Mouse (Mus musculus) megakaryocyte, adult 5-6 weeks (primary cell): ENCODE data around the gene Bcar3. TPM values are rescaled to one million over a fixed set of nuclear protein-coding genes. Genes with fewer than 3 reads are reported as not detected.
A peak's percentile ranks its signal among the peaks of the same experiment; 100 is the strongest.

Experiments
- ATAC-seq: 2 replicates; pipeline ENCODE4 v1.8.0; 2016; ENCODE audit warnings: mild to moderate bottlenecking, inconsistent platforms; ENCODE audit not compliant: poor library complexity, severe bottlenecking
- total RNA-seq, 2 experiments: library from RNA; stranded (forward) in 1 of 2; stranded (reverse) in 1 of 2; fragments of 153-499, 151-499 nt in 1 of 2; fragments of 221-1000, 200-1000 nt in 1 of 2; gene quantifications; 2 replicates each; pipeline versions ENCODE4 v1.2.3 to v1.2.4; 2015 to 2017

Bcar3 gene
- total RNA-seq, 2 experiments from 2014 or later: 1.2 TPM

GRCm38 (mm10) chr3:122334375-122334774, 40.4 kb downstream of the Bcar3 start:
- peak; percentile 50; the same call in 1 of the 2 replicates for ATAC-seq

- ATAC-seq: no peak
These were observed 42.1 kb downstream of the Bcar3 start for GRCm38 (mm10) chr3:122336030-122336429.

- no peak for ATAC-seq
These were observed 44.1 kb downstream of the Bcar3 start for GRCm38 (mm10) chr3:122337992-122338391.

GRCm38 (mm10) chr3:122338897-122339296, 45.0 kb downstream of the Bcar3 start:
- no peak for ATAC-seq

GRCm38 (mm10) chr3:122340135-122341068, 46.5 kb downstream of the Bcar3 start:
- ATAC-seq: peak; percentile 90

GRCm38 (mm10) chr3:122343437-122343853, 49.5 kb downstream of the Bcar3 start:
- ATAC-seq: no peak

- ATAC-seq: no peak
These were observed 50.4 kb downstream of the Bcar3 start for GRCm38 (mm10) chr3:122344350-122344749.

- ATAC-seq: no peak
These were observed 52.1 kb downstream of the Bcar3 start for GRCm38 (mm10) chr3:122345977-122346472.

- ATAC-seq: peak; percentile 29; the same call in 1 of the 2 replicates
These were observed 52.7 kb downstream of the Bcar3 start for GRCm38 (mm10) chr3:122346600-122346999.

GRCm38 (mm10) chr3:122348677-122349076, 54.7 kb downstream of the Bcar3 start:
- peak; percentile 89 for ATAC-seq

GRCm38 (mm10) chr3:122352801-122353200, 58.9 kb downstream of the Bcar3 start:
- ATAC-seq: no peak

GRCm38 (mm10) chr3:122359426-122359825, 65.5 kb downstream of the Bcar3 start:
- ATAC-seq: no peak

- no peak for ATAC-seq
These were observed 66.0 kb downstream of the Bcar3 start for GRCm38 (mm10) chr3:122359954-122360353.

GRCm38 (mm10) chr3:122360721-122361138, 66.8 kb downstream of the Bcar3 start:
- no peak for ATAC-seq

GRCm38 (mm10) chr3:122362719-122363118, 68.8 kb downstream of the Bcar3 start:
- ATAC-seq: no peak

- ATAC-seq: no peak
These were observed 70.6 kb downstream of the Bcar3 start for GRCm38 (mm10) chr3:122364565-122364964.

GRCm38 (mm10) chr3:122365326-122365725, 71.4 kb downstream of the Bcar3 start:
- no peak for ATAC-seq

- ATAC-seq: peak; percentile 50
These were observed 77.9 kb downstream of the Bcar3 start for GRCm38 (mm10) chr3:122371646-122372341.

GRCm38 (mm10) chr3:122372617-122373016, 78.7 kb downstream of the Bcar3 start:
- ATAC-seq: peak; percentile 56

GRCm38 (mm10) chr3:122376011-122376410, 82.1 kb downstream of the Bcar3 start:
- no peak for ATAC-seq

- no peak for ATAC-seq
These were observed 82.5 kb downstream of the Bcar3 start for GRCm38 (mm10) chr3:122376412-122376831.
